Mouse (Mus musculus) erythroblast, embryonic 14.5 days (primary cell): ENCODE data around the gene Cbarp. TPM values are rescaled to one million over a fixed set of nuclear protein-coding genes. Genes with fewer than 3 reads are reported as not detected.

Experiments used
- H3K27me3 ChIP-seq: 2 replicates; pipeline ENCODE4 v1.6.1; 2012; ENCODE audit warnings: inconsistent platforms; ENCODE audit not compliant: control insufficient read depth
- H3K36me3 ChIP-seq: 2 replicates; pipeline ENCODE4 v1.6.1; 2012; ENCODE audit warnings: mild to moderate bottlenecking, inconsistent platforms; ENCODE audit not compliant: control insufficient read depth
- H3K4me1 ChIP-seq: 2 replicates; pipeline ENCODE4 v1.6.1; 2012; ENCODE audit warnings: inconsistent platforms; ENCODE audit not compliant: control insufficient read depth
- H3K4me3 ChIP-seq: replicated peaks from 2 replicates; pipeline ENCODE3; 2012; ENCODE audit warnings: moderate library complexity, mild to moderate bottlenecking, inconsistent platforms
- H3K9me3 ChIP-seq: 2 replicates; pipeline ENCODE4 v1.6.1; 2012; ENCODE audit warnings: low read length, inconsistent platforms, mixed read lengths; ENCODE audit not compliant: control insufficient read depth
- GATA1 ChIP-seq: IDR thresholded peaks from 2 replicates; pipeline ENCODE4 v1.6.1; 2012; ENCODE audit warnings: low read length, inconsistent platforms, mixed read lengths
- TAL1 ChIP-seq: IDR thresholded peaks from 3 replicates; pipeline ENCODE4 v1.6.1; 2012; ENCODE audit warnings: low read length, inconsistent platforms, mixed read lengths
- polyA plus RNA-seq: library from polyadenylated mRNA; stranded (reverse); fragments of >175 nt; gene quantifications from 2 replicates; pipeline ENCODE4 v1.2.3, GENCODE M21; 2012

The Cbarp gene
- polyA plus RNA-seq, 1 experiment: 0.52 TPM

DNA sequence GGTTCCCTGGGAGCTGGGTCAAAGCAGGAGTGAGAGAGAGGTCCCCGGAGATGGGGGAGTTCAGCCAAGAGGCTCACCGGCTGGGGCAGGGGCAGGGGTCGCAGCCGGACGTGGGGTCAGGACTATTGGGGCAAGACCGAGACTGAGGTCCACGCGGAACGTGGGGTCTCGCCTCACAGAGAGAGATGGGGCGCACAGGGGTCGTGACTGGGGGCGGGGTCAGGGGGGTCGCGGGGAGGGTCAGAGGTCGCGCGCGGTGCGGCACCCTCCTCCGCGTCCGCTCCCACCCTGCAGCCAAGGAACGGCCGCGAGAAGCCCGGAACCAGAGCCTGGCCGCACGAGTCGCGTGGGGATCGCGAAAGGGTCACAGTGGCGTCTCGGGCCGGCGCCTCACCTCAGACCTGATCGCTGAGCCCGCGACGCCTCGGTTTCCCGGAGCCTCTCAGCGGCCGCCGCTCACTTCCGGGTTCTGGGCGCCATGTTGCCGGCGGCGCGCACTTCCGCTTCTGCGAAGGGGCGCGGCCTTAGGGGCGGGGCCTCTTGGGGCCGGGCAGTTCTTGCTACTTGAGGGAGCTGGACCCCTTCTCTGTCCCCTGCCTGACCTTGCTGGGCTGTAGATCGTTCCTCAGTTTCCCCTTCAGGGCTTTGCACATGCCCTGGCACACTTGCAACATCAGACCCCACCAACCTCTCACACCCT lies 38.3 kb downstream of the Cbarp start:
- Histone ChIP-seq H3K36me3 (peaks cover 32% of the 10 kb centered on the region), H3K4me3 (peak overlapping the region; percentile 91), H3K9me3 (no peaks in the 10 kb centered on the region), H3K27me3 (no peaks in the 10 kb centered on the region), H3K4me1 (peaks cover 80% of the 10 kb centered on the region)
- no peak for TF ChIP-seq TAL1
- no peak for TF ChIP-seq GATA1

DNA sequence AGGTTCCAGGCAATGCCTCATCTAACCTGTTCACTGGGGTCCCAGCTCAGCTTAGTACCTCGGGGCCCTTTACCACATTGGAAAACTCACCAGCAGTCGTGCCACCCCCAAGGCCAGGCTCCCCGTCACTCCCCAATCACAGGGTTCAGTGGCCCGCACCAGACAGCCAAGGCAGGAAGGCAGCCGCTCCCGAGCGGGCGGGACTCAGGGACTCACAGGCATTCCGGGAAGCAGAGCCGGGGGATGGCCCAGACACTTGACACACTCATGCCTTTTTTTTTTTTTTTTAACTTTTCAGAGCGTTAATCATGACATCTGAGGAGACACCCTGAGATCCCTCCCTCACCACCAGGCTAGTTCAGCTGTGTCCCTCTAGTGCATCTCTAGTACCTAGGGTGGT lies 39.7 kb downstream of the Cbarp start:
- Histone ChIP-seq H3K36me3 (peaks cover 43% of the 10 kb centered on the region), H3K9me3 (no peaks in the 10 kb centered on the region), H3K4me3 (peak overlapping the region; percentile 91), H3K4me1 (peaks cover 87% of the 10 kb centered on the region), H3K27me3 (no peaks in the 10 kb centered on the region)
- TF ChIP-seq TAL1: no peak
- TF ChIP-seq GATA1: no peak

DNA sequence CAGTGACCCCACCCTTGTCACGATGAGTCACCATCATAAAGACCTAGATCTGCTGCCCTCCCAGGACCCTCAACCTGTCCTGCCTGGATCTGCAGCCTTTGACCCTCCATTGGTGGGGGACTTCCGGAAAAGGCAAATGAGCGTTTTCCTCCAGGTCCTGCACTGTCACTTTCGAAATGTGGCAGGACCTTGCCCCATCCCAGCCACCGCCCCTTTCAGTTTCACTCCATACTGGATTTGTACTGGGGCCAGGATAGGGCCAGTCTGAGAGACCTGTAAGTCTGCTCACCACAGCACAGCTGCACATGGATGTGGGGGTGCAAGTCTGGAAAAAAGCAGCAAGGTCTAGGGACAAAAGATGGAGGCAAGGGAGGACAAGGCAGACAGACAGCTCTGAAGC lies 42.0 kb downstream of the Cbarp start:
- peak overlapping the region; percentile 6 for H3K4me3 ChIP-seq
- peaks cover 63% of the 10 kb centered on the region for H3K36me3 ChIP-seq
- H3K27me3 ChIP-seq: no peaks in the 10 kb centered on the region
- TF ChIP-seq TAL1 (no peak), GATA1 (no peak)
- H3K9me3 ChIP-seq: no peaks in the 10 kb centered on the region
- peaks cover 91% of the 10 kb centered on the region for H3K4me1 ChIP-seq

DNA sequence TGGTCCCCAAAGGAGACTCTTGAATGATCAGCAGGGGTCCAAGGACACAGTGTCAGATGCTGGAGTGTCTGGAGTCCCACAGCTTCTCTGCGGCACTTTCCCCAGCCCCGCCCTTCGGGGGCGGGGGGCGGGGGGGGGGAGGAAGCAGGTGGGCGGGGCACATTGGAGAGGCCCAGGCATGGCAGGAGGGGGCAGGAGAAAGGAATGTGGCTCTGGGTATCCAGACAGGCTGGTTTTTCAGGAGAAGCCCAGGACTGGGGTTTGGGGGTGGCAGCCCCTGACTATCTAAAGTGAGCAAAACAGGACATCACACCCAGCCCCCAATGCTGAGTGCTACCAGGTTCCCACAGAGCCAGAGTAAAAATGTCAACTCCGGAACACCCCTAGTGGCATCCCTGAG lies 43.4 kb downstream of the Cbarp start:
- H3K36me3 ChIP-seq: peaks cover 76% of the 10 kb centered on the region
- H3K4me1 ChIP-seq: peaks cover 92% of the 10 kb centered on the region

DNA sequence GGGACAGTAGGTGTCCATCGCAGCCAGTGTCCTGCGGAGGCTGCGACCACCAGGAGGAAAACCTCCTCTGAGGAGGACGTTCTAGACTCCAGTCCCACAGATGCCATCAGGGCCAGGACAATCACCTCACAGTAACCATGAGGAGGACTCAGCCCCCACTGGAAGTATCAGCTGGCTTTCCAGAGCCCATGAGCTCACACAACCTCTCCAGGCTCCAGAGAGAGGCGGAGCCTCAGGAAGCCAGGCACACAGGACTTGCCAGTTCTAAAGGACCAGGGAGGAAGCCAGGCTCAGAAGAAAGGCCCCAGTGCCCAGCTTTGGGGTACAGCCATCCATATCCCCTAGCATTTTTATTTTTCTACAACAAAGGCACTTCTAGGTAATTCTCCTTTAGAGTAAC lies 45.1 kb downstream of the Cbarp start:
- Histone ChIP-seq H3K4me3 (no peak overlapping the region), H3K9me3 (no peaks in the 10 kb centered on the region), H3K27me3 (no peaks in the 10 kb centered on the region), H3K4me1 (peaks cover 89% of the 10 kb centered on the region), H3K36me3 (peaks cover 85% of the 10 kb centered on the region)
- TF ChIP-seq GATA1: no peak
- no peak for TF ChIP-seq TAL1

More for the DNA sequence above, 43.4 kb downstream of the Cbarp start:
- Histone ChIP-seq H3K27me3 (no peaks in the 10 kb centered on the region), H3K4me3 (no peak overlapping the region), H3K9me3 (no peaks in the 10 kb centered on the region)
- TF ChIP-seq GATA1: no peak
- TF ChIP-seq TAL1: no peak

DNA sequence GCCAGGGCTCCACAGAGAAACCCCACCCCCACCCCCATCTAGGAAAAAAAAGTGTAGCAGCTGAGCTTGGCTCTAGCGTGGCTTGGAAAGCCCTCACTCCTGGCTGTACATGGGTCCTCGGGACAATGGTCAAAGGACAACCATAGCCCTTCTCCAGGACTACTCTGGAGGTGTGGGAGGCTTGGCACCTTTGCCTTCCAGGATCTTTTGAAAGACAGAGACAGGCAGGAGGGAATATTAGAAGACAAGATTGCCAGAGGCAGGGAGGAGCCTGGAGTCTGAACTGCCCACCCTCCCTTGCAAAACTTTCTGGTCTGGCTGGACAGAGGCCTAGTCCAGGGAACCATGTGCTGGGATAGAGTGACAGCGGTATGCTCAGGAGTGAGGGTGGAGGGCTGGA lies 46.0 kb downstream of the Cbarp start:
- peaks cover 89% of the 10 kb centered on the region for H3K4me1 ChIP-seq
- H3K4me3 ChIP-seq: no peak overlapping the region
- TF ChIP-seq GATA1 (no peak), TAL1 (no peak)
- no peaks in the 10 kb centered on the region for H3K27me3 ChIP-seq
- H3K9me3 ChIP-seq: no peaks in the 10 kb centered on the region
- peaks cover 85% of the 10 kb centered on the region for H3K36me3 ChIP-seq

DNA sequence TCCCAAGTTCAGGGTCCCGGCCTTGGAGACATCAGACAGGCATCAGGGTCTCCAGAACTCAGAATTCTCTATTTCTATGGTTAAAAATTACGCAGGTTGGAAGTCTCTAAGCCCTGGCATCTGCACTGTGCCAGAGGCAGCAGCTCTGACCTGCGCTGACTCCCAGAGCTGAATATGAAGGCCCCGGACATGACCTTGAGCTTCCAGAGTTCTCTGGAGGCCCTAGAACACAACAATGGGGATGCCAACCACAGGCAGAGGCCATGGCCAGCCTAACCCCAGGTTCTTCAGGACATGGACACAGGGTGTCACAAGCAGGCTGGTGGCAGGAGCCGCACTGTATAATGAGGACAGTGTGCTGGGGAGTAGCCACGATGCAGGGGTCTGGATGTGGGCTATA lies 46.5 kb downstream of the Cbarp start:
- no peaks in the 10 kb centered on the region for H3K27me3 ChIP-seq
- H3K4me3 ChIP-seq: no peak overlapping the region
- H3K36me3 ChIP-seq: peaks cover 83% of the 10 kb centered on the region
- TF ChIP-seq TAL1: no peak
- TF ChIP-seq GATA1: no peak
- H3K9me3 ChIP-seq: no peaks in the 10 kb centered on the region
- H3K4me1 ChIP-seq: peaks cover 88% of the 10 kb centered on the region

DNA sequence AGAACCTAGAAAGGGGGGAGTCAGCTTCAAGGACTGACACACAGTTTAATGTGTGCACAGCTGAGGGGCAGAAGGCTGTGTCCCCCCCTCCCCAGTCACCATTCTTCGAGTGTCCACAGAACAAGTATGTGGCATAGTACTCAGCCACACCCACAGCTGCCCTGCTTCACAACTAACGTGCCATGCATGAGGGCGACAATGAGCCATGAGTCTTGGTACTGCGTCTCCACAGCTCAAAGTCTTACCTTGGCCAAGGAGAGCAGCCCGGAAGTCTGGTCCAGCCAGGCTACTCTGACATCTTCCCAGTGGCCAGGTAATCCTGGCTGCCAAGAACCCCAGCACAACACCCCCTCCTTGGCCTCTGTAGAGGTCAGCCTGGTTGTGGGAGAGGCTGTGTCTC lies 47.9 kb downstream of the Cbarp start:
- Histone ChIP-seq H3K27me3 (no peaks in the 10 kb centered on the region), H3K4me1 (peaks cover 79% of the 10 kb centered on the region), H3K36me3 (peaks cover 81% of the 10 kb centered on the region), H3K4me3 (no peak overlapping the region), H3K9me3 (no peaks in the 10 kb centered on the region)
- TF ChIP-seq TAL1 (no peak), GATA1 (no peak)

DNA sequence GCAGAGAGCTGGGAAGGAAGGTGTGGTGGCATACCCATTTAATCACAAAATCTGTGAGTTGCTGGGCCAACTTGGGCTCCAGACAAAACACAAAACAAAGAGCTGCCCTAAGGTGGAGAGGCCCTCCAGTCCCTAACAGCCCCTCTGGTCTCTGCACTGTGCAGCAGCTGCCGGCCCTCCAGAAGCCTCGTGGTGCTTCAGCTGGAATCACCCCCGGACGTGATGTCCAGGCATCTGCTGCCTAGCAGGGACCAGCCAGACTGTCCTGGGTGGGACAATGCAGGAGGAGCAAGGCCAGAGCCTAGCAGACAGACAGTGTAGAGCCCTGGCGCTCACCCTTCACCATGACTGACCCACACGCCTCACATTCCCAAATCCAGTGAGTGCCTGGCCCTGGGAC lies 49.1 kb downstream of the Cbarp start:
- TF ChIP-seq GATA1 (no peak), TAL1 (no peak)
- Histone ChIP-seq H3K4me1 (peaks cover 79% of the 10 kb centered on the region), H3K9me3 (no peaks in the 10 kb centered on the region), H3K4me3 (no peak overlapping the region), H3K27me3 (no peaks in the 10 kb centered on the region), H3K36me3 (peaks cover 85% of the 10 kb centered on the region)

DNA sequence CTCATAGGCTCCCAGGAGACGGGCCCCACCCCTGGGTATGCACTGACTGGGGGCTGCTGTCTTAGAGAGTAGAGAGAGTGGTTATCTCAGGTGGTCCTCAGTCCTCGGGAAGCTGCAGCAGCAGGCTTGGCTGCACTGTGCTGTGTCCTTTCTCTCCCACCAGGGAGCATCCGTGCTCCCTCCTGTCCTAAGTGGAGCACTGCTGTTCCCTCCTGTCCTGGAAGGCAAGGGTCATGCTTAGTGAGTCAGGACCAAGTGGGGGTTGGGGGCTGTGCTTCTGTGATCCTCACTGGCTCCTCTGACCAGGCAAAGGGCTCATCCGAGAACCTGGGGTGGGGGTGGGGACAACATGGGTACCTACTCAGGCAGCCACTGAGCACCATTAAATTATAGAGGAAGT lies 51.5 kb downstream of the Cbarp start:
- TF ChIP-seq TAL1 (no peak), GATA1 (no peak)
- H3K27me3 ChIP-seq: no peaks in the 10 kb centered on the region
- no peak overlapping the region for H3K4me3 ChIP-seq
- H3K9me3 ChIP-seq: no peaks in the 10 kb centered on the region
- H3K36me3 ChIP-seq: peaks cover 86% of the 10 kb centered on the region
- peaks cover 65% of the 10 kb centered on the region for H3K4me1 ChIP-seq
